Mouse (Mus musculus): Measurements from ENCODE around the gene Ctbp2. TPM values are rescaled to one million over a fixed set of nuclear protein-coding genes. Genes with fewer than 3 reads are reported as not detected.

Ctbp2 gene
- polyA plus RNA-seq, 1 experiment from 2014 or later, result 87.4 TPM

Other genes with a start within 250 kb of the Ctbp2 start
- 24.6 and 25.5 TPM in 2 replicates for gene Zranb1, start 193.2 kb downstream of the Ctbp2 start, polyA plus RNA-seq (2015; fragmentation: Nextera tagmentation; extraction: Ambion mirVana)
- gene Fgfr2, start 1.0 kb downstream of the Ctbp2 start, polyA plus RNA-seq (2015; fragmentation: Nextera tagmentation; extraction: Ambion mirVana), result 43.5 and 48.1 TPM in 2 replicates

Measured in forebrain, embryonic 15.5 days (tissue).